Mouse (Mus musculus) kidney, postnatal 0 days (tissue): ENCODE results near the gene Ubc. TPM values are rescaled to one million over a fixed set of nuclear protein-coding genes. Genes with fewer than 3 reads are reported as not detected.
"Not testable (repeated sequence)": the region's sequence is repeated elsewhere in the genome, so short reads cannot be mapped to it uniquely, and the experiment has no call there.

Source experiments
- ATAC-seq: fragments of 200-750 bp; cut with Nextera tagmentation; replicated peaks from 2 replicates; pipeline ENCODE4 v1.8.0; 2017; ENCODE audit warnings: low read depth, moderate number of reproducible peaks, moderate TSS enrichment, moderate library complexity; ENCODE audit not compliant: low FRiP score
- DNase-seq: peaks from one replicate; pipeline ENCODE4 v3.0.0-alpha.2; 2016; ENCODE audit warnings: low spot score
- H3K27ac ChIP-seq: fragments of 300-500 bp; sonication (generic); 2 replicates; pipeline ENCODE4 v1.5.1; 2014; ENCODE audit warnings: mild to moderate bottlenecking
- H3K27me3 ChIP-seq: fragments of 300-500 bp; sonication (generic); 2 replicates; pipeline ENCODE4 v1.6.1; 2014; ENCODE audit warnings: low read length, mixed read lengths; ENCODE audit not compliant: insufficient read depth
- H3K36me3 ChIP-seq: fragments of 300-500 bp; sonication (generic); 2 replicates; pipeline ENCODE4 v1.6.1; 2014; ENCODE audit warnings: low read length, mixed read lengths; ENCODE audit not compliant: insufficient read depth
- H3K4me1 ChIP-seq: fragments of 300-500 bp; sonication (generic); replicated peaks from 2 replicates; pipeline ENCODE4 v1.6.1; 2014; ENCODE audit warnings: antibody characterized with exemption, low read length, mixed read lengths; ENCODE audit not compliant: insufficient read depth
- H3K4me2 ChIP-seq: fragments of 300-500 bp; sonication (generic); 2 replicates; pipeline ENCODE4 v1.6.1; 2014; ENCODE audit warnings: mild to moderate bottlenecking, low read length, moderate library complexity, mixed read lengths
- H3K4me3 ChIP-seq: fragments of 300-500 bp; sonication (generic); replicated peaks from 2 replicates; pipeline ENCODE4 v1.5.1; 2014; ENCODE audit warnings: low read depth, low read length
- H3K9ac ChIP-seq: fragments of 300-500 bp; sonication (generic); 2 replicates; pipeline ENCODE4 v1.6.1; 2014; ENCODE audit warnings: low read depth, low read length
- H3K9me3 ChIP-seq: fragments of 300-500 bp; sonication (generic); replicated peaks from 2 replicates; pipeline ENCODE4 v1.6.1; 2016; ENCODE audit warnings: low read length, inconsistent platforms, mixed read lengths
- CTCF ChIP-seq: IDR thresholded peaks from 2 replicates; pipeline ENCODE4 v1.5.1; 2016; ENCODE audit warnings: antibody characterized with exemption, low read depth, mild to moderate bottlenecking, moderate library complexity
- WGBS: fragments of 180-500 bp; shearing (Covaris S2); extraction: QIAGEN DNeasy Blood & Tissue Kit; methylation state at CpG from one replicate; pipeline ENCODE4 v1.1.7; 2014; 5-methylcytosine and 5-hydroxymethylcytosine counted together
- polyA plus RNA-seq: library from polyadenylated mRNA; unstranded; fragments of >200 nt; fragmentation: Nextera tagmentation; extraction: Ambion mirVana; gene quantifications from 2 replicates; pipeline ENCODE4 v1.2.1, GENCODE M21; 2015

Gene Ubc
- polyA plus RNA-seq, 1 experiment from 2014 or later = 702 TPM

DNA sequence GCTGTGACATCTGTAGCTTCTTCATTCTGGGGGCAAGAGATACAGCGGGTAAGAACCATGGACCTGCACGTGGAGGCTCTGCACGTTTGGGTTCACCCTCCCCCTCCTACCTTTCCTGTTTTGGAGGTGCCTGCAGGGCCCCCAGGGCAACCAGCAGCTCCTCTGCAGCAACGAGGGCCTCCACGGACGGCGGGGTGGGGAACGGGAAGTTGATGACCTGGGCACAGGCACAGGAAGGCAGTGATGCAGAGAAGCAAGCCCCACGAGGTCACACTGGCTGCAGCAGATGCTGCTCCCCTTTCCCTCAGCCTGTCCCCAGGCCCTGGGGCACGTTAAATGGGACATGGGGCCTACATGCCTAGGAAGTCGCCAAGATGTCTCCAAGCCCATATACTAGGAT, 29.1 kb upstream of the Ubc start:
- TF ChIP-seq CTCF = no peak
- ATAC-seq = no peak
- no peak overlapping the region for H3K4me3 ChIP-seq
- no peak overlapping the region for H3K27ac ChIP-seq
- H3K9ac ChIP-seq = no peak overlapping the region
- H3K36me3 ChIP-seq = peaks cover 76% of the 10 kb centered on the region
- no peaks in the 10 kb centered on the region for H3K9me3 ChIP-seq
- H3K27me3 ChIP-seq = no peaks in the 10 kb centered on the region
- DNase-seq = no peak
- H3K4me1 ChIP-seq = no peaks in the 10 kb centered on the region
- H3K4me2 ChIP-seq = no peak overlapping the region
- 64% methylated on average over 11 of the region's 11 CpGs for WGBS

DNA sequence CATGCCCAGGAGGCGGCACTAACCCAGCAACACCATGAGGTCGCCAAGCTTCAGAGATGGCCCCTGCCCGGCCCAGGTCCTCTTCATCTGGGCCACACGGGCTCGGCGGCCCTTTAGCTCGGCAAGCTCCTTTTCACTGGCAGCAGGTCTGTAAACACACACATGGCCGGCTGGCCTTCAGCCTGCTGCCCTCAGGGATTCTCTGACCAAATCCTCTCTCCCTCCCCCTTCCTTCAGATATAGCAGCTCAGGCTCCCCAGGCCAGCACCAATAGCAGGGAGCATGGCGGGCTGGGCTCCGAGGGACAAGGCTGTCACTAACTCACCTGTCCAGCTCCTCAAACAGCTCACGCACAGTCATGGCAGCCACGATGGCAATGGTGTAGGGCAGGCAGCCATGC, 28.6 kb upstream of the Ubc start:
- H3K9me3 ChIP-seq = no peaks in the 10 kb centered on the region
- H3K4me1 ChIP-seq = no peaks in the 10 kb centered on the region
- H3K4me3 ChIP-seq = no peak overlapping the region
- H3K27me3 ChIP-seq = no peaks in the 10 kb centered on the region
- ATAC-seq (no peak), DNase-seq (no peak)
- H3K9ac ChIP-seq = no peak overlapping the region
- TF ChIP-seq CTCF = no peak
- no peak overlapping the region for H3K27ac ChIP-seq
- H3K4me2 ChIP-seq = no peak overlapping the region
- WGBS = 90% methylated on average over 12 of the region's 12 CpGs
- H3K36me3 ChIP-seq = peaks cover 74% of the 10 kb centered on the region

DNA sequence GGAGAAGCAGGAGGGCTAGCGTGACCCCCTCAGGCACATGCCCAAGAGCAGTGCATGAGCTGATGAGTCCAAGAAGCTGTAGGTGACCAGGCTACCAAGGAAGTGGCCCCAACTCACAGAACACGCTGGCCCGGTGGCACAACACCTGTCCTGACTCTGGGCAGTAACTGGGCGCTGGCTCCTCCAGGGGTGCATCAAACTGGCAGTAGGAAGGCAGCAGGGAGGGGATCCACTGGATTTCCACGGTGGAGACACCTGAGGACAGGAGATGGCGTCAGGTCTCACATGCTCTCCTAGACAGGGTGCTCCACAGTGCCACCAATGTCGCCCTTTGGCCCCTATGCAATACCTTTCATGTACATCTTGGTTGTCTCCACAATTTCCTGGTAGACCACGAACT, 26.2 kb upstream of the Ubc start:
- no peaks in the 10 kb centered on the region for H3K9me3 ChIP-seq
- H3K4me3 ChIP-seq = no peak overlapping the region
- no peak overlapping the region for H3K9ac ChIP-seq
- no peak for TF ChIP-seq CTCF
- H3K36me3 ChIP-seq = peaks cover 60% of the 10 kb centered on the region
- H3K4me2 ChIP-seq = no peak overlapping the region
- H3K27ac ChIP-seq = no peak overlapping the region
- ATAC-seq (no peak), DNase-seq (no peak)
- no peaks in the 10 kb centered on the region for H3K27me3 ChIP-seq
- H3K4me1 ChIP-seq = no peaks in the 10 kb centered on the region
- WGBS = 92% methylated on average over 8 of the region's 8 CpGs

DNA sequence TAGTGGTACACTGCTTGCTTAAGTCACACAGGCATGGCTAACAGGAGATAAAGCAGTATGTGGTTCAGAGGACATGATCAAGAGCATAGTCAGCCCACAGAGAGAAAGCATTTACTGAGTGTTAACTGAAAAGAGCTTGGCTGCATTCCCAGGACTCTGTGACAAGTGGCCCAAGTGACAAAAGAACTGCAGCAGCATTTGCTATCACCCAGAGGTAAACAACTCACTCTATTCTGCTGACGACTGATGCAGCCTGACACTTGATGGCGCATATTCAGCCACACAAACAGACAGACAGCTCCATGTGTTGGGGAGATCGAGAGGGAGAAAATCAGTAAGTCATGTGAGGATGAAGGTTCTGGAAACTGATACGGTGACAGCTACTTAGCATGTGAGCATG, 23.8 kb upstream of the Ubc start:
- Histone ChIP-seq H3K27me3 (no peaks in the 10 kb centered on the region), H3K4me2 (no peak overlapping the region), H3K4me1 (no peaks in the 10 kb centered on the region), H3K9ac (no peak overlapping the region), H3K36me3 (peaks cover 43% of the 10 kb centered on the region), H3K27ac (no peak overlapping the region), H3K4me3 (no peak overlapping the region), H3K9me3 (no peaks in the 10 kb centered on the region)
- 85% methylated on average over 4 of the region's 4 CpGs for WGBS
- TF ChIP-seq CTCF = no peak
- ATAC-seq (no peak), DNase-seq (no peak)

DNA sequence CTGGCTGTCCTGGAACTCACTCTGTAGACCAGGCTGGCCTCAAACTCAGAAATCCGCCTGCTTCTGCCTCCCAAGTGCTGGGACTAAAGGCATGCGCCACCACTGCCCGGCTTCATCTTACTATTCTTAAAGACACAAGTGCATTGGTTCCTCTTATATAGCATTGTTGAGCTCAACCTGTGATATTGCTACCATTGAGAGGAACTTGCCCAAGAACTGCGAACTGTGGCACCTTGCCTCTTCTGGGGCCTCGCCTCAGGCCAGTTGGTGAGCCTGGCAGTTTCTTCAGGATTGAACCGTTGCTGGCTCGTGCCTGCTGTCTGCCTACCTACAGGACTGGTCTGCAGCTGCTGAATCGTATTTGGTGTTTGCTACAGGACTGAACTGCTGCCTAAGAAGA, 22.5 kb upstream of the Ubc start:
- H3K4me2 ChIP-seq, H3K27ac ChIP-seq, H3K4me1 ChIP-seq, H3K9me3 ChIP-seq, H3K4me3 ChIP-seq, H3K27me3 ChIP-seq, H3K9ac ChIP-seq, ATAC-seq, DNase-seq: not testable (repeated sequence)
- WGBS = 92% methylated on average over 8 of the region's 8 CpGs
- peaks cover 34% of the 10 kb centered on the region for H3K36me3 ChIP-seq

DNA sequence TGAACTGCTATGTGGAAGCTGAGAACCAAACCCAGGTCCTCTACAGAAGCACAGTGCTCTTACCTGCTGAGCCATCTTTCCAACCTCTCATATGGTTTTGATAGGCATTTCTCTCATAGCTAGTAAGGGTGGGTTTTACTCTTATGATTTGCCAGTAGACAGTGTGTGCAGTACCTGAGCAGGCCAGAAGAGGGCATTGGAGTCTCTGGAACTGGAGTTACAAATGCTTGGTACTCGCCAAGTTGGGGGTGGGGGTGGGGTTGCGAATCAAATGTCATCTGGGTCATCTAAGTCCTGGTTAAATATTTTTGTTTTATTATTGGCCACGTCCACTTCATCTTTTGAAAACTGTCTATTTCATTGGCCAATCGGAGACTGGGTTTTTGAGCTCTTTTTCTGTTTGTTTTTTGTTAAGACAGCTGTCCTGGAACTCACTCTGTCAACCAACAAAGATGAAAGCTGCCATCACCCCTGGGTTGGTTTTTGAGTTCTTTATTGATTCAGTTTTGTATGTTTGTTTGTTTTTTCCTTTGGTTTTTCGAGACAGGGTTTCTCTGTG, 22.0 kb upstream of the Ubc start:
- peak; percentile 72 for TF ChIP-seq CTCF
- no peak overlapping the region for H3K4me3 ChIP-seq
- H3K9ac ChIP-seq = no peak overlapping the region
- no peak for ATAC-seq
- no peaks in the 10 kb centered on the region for H3K9me3 ChIP-seq
- DNase-seq = peak; percentile 68
- H3K27me3 ChIP-seq = no peaks in the 10 kb centered on the region
- no peak overlapping the region for H3K27ac ChIP-seq
- peaks cover 29% of the 10 kb centered on the region for H3K36me3 ChIP-seq
- no peak overlapping the region for H3K4me2 ChIP-seq
- WGBS = 73% methylated on average over 5 of the region's 5 CpGs
- peaks cover 5% of the 10 kb centered on the region; the same call in 1 of the 2 replicates for H3K4me1 ChIP-seq
